Mouse (Mus musculus) granulocyte monocyte progenitor cell, adult 5-6 weeks (primary cell): ENCODE data around the gene Slc22a21. TPM values are rescaled to one million over a fixed set of nuclear protein-coding genes. Genes with fewer than 3 reads are reported as not detected.
"Not testable (repeated sequence)": the region's sequence is repeated elsewhere in the genome, so short reads cannot be mapped to it uniquely, and the experiment has no call there.

Source experiments
- ATAC-seq: replicated peaks from 2 replicates; pipeline ENCODE4 v1.8.0; 2016; ENCODE audit warnings: mild to moderate bottlenecking, moderate TSS enrichment, inconsistent platforms; ENCODE audit not compliant: poor library complexity, severe bottlenecking
- total RNA-seq, 2 experiments: library from RNA; stranded (forward) in 1 of 2; stranded (reverse) in 1 of 2; fragments of 200-712, 200-1000 nt in 1 of 2; fragments of >200 nt in 1 of 2; fragmentation: Nextera tagmentation in 1 of 2; gene quantifications; 2 replicates each; pipeline ENCODE4 v1.2.3; 2014 to 2017

Slc22a21 gene
- total RNA-seq, 2 experiments from 2014 or later = 0.88 to 1.1 TPM

DNA sequence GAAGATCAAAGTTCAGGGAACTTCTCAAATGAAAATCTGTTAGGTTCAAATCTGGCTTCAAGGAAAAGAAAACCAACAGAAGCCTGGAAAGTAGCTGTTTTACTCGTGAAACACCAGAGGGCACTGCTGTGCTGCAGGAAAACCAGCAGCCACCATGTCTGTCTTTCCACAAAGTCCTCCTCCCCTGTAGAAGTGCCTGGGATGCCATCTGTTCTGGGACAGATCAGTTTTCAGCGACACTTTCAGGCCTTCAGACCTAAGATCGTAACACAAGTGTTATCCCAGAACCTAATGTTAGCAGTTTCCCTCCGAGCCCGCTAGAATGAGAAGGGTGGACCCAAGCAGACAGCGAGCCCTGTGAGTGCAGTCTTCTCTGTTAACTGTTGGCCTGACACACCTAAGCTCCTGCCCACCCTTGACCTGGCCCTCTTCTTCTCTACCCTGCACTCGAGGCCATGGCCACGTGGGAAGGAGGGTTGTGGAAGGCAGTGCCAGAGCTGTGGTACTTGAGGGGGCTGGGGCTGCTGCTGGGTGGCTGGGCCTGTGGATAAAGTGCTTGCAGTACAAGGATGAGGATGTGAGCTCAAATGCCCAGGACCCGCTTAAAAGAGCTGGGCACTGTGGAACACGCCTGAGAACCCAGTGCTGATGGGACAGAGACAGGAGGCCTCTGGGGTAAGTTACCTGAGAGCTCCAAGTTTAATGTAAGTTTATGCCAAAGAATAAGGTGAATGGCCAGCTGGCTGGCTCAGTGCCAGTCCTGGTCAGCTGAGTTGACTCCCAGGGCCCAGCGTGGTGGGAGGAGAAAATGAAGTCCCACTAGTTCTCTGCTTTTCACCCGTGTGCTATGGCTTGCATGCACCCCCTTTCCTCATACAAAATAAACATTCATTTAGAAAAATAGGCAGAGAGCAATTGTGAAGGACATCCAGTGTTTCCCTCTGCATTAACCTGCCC lies 22.9 kb upstream of the Slc22a21 start:
- ATAC-seq = peak; percentile 68

DNA sequence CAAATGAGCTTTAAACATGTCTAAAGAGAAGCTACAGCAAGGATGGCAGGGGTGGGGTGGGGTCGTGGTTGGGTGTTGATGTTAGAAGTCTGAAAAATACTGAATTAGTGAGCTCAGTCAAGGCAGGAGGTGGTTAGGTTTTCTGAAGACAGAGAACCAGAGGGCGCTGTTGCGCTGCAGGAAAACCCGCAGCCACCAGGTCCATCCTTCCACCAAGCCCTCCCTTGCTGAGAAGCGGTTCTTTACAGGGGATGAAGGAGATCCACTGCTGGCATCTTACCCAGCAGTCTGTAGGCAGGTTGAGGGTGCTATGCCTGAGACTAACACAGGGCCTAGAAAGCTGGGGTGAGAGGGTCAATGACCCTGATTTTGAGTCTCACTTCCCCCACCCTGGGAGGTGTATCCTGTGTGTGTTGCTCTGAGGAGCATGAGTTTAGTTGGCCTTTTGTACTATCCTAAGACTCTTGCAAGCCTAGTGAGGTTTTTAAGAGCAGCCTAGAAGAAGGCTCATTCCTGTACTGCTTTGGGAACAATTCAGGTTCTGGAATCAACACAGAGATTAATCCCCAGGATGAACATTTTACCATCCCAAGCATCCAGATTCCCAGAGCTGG lies 22.1 kb upstream of the Slc22a21 start:
- ATAC-seq = peak; percentile 45; the same call in 1 of the 2 replicates

DNA sequence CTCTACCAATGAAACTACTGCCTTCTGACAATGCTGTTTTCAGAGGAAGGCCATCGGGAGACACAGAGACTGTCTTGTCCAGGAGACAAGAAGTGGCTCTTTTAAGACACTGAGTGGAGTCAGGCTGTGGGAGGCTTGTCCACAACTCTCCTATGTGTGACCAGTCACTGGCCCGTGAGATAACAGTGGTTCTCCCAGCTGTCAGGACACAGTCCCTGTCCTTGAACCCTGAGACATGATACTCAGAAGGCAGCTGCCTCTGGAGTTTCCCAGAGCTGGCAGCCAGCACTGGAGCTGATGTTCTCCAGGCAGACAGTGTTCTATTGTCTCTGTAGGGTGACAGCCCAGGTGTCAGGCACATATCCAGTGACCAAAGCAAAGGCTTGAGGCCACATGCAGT lies 17.5 kb upstream of the Slc22a21 start:
- no peak for ATAC-seq

DNA sequence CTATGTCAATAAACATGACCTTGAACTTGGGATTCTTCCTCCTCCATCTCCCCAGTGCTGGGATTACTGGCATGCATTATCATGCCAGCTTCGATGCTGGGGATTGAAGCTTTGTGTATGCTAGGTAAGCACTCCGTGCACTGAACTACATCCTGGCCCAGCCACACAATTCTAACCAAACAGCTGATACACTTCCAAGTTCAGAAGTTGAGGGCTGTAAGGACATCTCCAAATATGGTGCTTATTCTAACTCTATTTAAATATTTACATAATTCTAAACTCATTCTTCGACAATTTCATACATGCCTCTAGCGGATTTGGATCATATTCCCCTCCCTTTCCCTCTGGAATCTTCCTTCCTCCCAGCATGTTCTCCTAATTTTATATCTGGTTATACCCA lies 12.1 kb upstream of the Slc22a21 start:
- no peak for ATAC-seq

DNA sequence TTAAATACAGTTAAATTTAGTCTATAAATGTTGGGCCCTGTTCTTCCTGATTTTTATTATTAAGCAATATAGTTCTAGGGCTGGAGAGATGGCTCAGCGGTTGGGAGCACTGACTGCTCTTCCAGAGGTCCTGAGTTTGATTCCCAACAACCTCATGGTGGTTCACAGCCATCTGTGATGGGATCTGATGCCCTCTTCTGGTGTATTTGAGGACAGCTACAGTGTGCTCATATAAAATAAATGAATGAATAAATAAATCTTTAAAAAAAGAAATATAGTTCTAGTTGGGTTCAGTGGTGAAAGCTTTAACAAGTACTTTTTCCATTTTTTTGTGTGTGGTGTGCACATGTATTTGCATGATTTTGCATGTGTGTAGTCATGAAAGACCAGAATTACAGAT lies 9.1 kb upstream of the Slc22a21 start:
- no peak for ATAC-seq

DNA sequence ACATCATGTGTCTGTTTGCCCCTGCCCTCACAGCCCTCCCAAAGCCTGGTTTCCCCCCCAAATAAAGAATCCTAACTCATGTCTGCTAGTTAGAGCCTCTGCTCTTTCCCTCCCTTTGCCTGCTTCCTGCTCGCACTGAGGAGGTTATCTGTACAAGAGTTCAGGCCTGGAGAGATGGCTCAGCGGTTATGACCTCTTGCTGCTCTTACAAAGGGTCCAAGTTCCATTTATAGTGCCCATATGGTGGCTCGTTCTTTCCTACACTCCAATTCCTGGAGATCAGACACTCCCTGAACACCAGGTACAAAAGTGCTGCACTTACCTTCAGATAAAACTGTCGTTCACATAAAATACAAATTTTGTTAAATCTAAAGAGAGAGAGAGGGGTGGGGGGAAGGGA lies 7.9 kb upstream of the Slc22a21 start:
- ATAC-seq = no peak

DNA sequence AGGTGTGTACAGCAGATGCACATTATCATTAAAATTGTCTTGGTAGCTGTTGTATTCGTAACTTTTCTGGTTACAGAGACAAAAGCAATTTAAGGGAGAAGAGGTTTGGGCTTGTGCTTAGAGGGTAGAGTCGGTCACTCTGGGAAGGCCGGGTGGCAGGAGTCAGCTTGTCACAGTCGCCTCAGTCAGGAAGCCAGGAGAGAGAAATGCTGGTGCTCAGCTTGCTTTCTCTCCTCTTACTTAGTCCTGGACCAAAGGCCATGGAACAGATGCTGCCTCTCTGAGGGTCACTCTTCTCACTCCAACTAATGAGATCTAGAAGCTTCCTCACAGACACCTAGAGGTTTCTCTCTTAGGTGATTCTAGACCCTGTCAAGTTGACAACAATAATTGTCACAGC lies 1.3 kb upstream of the Slc22a21 start:
- no peak for ATAC-seq

DNA sequence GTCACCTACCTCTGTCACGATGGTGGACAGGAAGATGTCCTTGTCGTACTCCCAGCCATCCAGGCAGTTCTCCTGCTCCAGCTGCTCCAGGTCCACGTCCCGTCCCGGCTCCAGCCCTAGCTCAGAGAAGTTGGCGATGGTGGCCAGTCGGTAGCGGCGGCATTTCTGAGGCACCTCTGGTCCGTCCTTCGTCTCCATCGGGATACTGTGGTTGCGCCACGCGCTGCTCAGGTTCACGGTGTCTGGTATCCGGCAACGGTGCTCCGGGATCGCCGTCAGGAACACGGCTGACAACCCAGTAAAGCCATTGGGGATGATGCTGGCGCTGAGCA lies 710 bp downstream of the Slc22a21 start:
- peak; percentile 14; the same call in 1 of the 2 replicates for ATAC-seq

DNA sequence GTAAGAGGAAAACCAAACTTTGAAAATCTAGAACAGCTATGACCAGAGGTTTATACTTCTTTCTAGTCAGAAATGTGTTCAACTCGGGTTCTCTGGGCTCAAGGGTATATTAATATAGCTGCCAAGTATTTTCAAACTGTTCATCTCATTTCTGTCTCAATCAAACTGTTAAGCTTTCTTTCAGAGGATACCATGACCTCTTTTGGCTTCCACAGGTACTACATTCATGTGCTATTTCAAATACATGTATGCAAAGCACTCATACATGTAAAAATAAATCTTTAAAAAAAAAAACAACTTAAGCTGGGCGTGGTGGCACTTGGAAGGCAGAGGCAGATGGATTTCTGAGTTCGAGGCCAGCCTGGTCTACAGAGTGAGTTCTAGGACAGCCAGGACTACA lies 2.5 kb downstream of the Slc22a21 start:
- no peak for ATAC-seq

DNA sequence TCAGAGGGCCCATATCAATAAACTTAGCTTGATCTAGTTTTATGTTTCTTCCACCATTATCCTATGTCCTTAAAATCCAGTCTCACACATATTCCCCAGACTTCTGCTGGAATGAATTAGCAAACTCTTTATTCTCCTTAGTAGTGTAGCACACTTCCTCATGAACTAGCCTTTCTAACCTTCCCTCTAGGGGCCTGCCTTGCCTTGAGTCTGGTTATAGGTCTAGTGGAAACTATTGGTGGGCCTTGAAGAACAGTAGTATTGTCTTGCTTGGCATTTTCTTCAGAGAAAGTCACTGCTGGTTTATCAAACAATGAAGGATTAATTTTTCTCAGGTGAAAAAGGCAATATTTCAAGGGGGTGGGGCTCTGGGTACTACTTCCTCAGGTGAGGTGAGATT lies 4.6 kb downstream of the Slc22a21 start:
- ATAC-seq = no peak

DNA sequence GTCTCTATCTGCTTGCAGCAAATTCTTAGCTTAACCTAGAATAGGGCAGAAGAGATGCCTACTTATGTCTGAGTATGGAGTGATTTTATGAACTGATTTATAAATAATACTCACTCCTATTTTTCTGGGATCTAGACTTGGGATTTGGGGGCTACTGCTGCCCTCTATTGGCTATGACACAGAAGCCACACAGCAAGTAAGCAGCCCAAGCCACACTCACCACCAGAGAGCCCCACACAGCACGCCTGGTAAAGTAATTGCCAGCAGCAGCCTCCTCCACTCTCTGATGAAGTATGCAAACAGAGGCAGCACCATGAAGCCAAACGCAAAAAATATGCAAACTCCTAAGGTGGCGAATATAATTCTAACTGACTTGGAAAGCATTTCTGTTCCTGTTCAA lies 21.1 kb downstream of the Slc22a21 start:
- no peak for ATAC-seq

DNA sequence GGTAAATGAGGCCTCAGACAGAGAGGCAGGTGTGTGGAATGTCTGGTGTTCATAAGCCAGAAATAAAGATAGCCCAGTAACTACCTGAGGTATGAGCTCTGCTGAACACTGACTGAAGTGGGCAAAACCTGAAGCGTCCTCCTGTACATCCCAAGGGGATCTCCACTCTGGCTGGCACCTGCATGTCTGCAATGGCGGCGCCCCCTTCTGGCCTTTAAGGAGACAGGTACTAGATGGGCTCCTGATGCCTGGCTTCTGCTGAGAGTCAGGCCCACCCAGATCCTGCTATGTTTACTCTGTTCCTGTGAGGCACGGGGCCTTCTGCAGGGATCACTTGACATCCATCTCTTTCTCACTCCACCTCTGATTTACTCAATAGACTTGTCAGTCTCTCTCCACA lies 22.0 kb downstream of the Slc22a21 start:
- ATAC-seq = peak; percentile 35; the same call in 1 of the 2 replicates

DNA sequence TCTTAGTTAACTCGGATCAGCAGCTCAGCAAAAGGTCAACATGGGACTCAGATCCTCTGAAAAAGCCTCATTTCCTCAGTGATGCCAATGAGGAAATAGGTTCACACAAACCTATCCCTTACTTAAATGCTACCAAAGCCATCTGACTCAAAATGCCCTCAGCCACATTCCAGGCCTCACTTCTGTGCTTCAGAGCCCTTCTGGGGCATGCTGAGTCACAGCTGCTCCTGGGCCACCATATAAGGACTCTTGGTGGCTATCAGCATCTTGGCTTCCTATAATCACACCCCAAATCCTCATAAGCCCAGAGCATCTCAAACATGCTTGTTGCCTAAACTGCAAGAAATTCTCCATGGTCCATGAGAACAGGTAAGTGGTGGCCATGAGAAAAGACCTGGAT lies 23.5 kb downstream of the Slc22a21 start:
- ATAC-seq = no peak

DNA sequence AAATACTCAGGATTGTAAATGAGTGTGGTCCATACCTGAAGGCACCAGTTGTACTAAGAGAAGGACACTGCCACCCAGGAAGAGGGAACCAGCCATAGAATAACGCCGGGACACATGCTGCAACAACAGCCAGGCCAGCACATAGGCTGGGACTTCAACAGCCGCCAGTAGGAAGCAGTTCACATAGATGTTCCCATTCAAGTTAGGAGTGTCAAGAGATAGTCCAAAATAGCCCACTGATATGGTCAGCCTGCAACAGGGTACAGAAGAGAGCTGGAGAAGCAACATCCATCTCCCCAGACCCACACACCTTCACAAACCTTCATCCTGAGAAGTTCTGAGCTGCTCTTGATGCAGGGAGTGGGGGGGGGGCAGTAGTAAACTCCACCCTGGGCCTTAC lies 25.5 kb downstream of the Slc22a21 start:
- ATAC-seq = no peak

DNA sequence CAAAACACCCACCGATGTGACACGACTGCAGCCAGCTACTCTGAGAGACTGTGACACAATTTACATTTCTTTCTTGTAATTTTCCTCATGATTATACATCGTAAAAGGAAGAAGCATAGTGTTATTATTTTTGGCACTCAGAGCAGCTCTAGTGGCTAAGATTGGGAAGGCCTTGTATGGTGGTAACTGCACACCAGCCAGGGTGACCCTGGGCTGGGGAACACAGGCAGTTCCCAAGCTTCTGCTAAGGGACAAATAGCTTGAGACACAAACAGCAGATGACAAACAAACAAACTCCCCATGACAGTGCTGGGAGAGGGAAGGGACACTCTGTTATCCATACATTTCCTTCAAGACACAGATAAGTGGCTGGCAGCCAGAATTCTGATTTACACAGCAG lies 30.0 kb downstream of the Slc22a21 start:
- ATAC-seq = not testable (repeated sequence)

DNA sequence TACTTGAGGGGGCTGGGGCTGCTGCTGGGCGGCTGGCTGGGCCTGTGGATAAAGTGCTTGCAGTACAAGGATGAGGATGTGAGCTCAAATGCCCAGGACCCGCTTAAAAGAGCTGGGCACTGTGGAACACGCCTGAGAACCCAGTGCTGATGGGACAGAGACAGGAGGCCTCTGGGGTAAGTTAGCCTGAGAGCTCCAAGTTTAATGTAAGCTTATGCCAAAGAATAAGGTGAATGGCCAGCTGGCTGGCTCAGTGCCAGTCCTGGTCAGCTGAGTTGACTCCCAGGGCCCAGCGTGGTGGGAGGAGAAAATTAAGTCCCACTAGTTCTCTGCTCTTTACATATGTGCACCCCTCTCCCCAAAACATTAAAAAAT lies 48.2 kb downstream of the Slc22a21 start:
- not testable (repeated sequence) for ATAC-seq

DNA sequence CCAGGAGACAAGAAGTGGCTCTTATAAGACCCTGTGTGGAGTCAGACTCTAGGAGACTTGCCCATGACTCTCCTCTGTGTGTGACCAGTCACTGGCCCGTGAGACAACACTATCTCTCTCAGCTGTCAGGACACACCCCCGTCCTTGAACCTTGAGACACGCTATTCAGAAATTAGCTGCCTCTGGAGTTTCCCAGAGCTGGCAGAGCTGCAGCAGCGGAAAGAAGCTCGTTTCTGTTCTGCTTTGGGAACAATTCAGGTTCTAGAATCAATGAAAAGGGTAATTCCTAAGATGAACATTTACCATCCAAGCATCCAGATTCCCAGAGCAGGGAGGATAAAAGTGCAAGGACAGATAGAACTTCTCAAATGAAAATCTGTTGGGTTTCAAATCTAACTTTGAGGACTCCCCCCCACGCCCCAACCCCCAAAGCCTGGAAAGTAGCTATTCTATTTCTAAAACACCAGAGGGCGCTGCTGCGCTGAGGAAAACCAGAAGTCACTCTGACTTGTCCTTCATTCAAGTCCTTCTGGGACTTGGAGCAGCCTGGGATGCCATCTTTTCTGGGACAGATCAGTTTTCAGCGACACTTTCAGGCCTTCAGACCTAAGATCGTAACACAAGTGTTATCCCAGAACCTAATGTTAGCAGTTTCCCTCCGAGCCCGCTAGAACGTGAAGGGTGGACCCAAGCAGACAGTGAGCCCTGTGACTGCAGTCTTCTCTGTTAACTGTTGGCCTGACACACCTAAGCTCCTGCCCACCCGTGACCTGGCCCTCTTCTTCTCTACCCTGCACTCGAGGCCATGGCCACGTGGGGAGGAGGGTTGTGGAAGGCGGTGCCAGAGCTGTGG lies 48.8 kb downstream of the Slc22a21 start:
- peak; percentile 74 for ATAC-seq

DNA sequence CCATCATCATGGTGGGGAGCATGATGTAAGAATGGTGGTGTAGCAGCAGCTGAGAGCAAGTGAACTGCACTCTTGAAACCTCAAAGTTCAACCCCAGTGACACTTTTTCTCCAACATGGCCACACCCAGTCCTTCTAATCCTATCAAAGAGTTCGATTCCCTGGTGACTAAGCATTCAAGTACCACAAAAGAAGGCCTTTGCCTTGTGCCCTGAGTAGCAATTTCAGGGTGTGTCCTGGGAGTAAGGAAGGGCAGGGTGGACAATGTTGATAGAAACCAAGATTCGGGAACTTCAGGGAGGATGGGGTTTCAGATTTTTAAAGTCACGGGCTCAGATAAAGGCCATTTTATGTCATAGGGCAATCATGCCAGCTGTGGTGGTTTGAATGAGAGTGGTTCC lies 50.4 kb downstream of the Slc22a21 start:
- no peak for ATAC-seq

DNA sequence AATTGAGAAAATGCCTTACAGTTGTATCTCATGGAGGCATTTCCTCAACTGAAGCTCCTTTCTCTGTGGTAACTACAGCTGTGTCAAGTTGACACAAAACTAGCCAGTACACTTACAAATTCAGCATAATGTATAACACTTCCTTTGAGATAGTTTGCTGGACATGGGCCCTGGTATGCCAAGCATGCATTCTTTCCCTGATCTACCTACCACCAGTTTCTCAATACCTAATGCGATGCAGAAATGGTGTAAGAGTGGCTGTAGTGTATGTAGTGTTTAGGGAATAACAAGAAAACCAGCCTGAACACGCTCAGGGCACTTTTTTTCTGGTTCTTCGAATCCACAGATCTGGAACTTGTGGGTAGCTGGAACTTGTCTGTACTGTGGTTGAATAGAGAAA lies 51.5 kb downstream of the Slc22a21 start:
- no peak for ATAC-seq

DNA sequence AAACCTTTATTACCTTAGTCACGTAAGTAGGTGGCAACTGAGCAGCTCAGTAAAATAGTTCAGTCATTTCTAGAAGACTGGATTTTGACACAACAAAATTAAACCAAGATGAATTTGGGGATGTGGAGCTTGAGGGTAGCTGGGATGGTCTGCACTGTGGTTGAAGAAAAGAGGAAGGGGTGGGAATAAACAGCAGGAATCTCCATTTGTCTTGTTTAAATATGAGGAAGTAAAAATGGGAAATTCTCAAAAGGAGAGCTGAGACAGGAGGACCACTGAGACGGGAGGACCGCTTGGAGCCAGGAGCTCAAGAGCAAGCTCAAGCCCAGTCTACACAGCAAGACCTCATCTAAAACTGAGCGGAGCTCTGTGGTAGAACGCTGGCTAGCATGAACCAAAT lies 53.8 kb downstream of the Slc22a21 start:
- ATAC-seq = peak; percentile 62

DNA sequence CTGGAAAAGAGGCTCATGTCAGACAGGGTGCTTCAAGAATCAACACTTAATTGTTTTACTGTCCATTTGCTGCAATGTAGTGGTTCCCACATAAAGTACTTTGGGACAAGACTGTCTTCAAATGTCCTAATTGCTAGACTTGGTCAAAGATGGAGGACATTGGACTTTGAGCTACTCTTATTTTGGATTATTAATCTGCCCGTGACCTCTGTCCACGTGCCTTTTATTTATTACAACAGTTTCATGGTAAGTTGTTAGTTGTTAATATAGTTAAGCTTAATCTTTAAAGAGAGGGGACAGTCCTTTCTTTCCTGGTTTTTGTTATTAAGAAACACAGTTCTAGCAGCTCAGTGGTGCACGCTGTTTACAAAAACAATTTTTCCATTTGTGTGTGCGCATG lies 61.3 kb downstream of the Slc22a21 start:
- ATAC-seq = no peak
